Mouse (Mus musculus): ENCODE data around the gene Ttc38. TPM values are rescaled to one million over a fixed set of nuclear protein-coding genes. Genes with fewer than 3 reads are reported as not detected.
"Not testable (repeated sequence)": the region's sequence is repeated elsewhere in the genome, so short reads cannot be mapped to it uniquely, and the experiment has no call there.

The Ttc38 gene
- polyA plus RNA-seq, 1 experiment, result 12.6 TPM

- no peaks in the 10 kb centered on the region for H3K4me1 ChIP-seq (ENCODE audit: control insufficient read depth, insufficient read depth, low read length)
- H3K27ac ChIP-seq (ENCODE audit: insufficient read depth, low read depth, low read length), result no peak overlapping the region
- TF ChIP-seq CTCF (IDR thresholded peaks at IDR 0.05; ENCODE audit: low read depth, low read length), result no peak
- no peak for TF ChIP-seq POLR2A (IDR thresholded peaks at IDR 0.05; ENCODE audit: borderline replicate concordance, low read depth, low read length)
- H3K4me3 ChIP-seq (ENCODE audit: insufficient read depth, low read length), result no peak overlapping the region
These were observed 9.8 kb downstream of the Ttc38 start for GRCm38 (mm10) chr15:85841796-85842360.

GRCm38 (mm10) chr15:85845071-85845470 lies 13.0 kb downstream of the Ttc38 start:
- H3K4me3 ChIP-seq (ENCODE audit: insufficient read depth, low read length), result no peak overlapping the region
- TF ChIP-seq POLR2A (IDR thresholded peaks at IDR 0.05; ENCODE audit: borderline replicate concordance, low read depth, low read length), result no peak
- no peak for TF ChIP-seq CTCF (IDR thresholded peaks at IDR 0.05; ENCODE audit: low read depth, low read length)
- H3K27ac ChIP-seq (ENCODE audit: insufficient read depth, low read depth, low read length), result no peak overlapping the region
- H3K4me1 ChIP-seq (ENCODE audit: control insufficient read depth, insufficient read depth, low read length), result no peaks in the 10 kb centered on the region

GRCm38 (mm10) chr15:85851656-85852392 lies 19.7 kb downstream of the Ttc38 start:
- H3K4me1 ChIP-seq (ENCODE audit: control insufficient read depth, insufficient read depth, low read length), result no peaks in the 10 kb centered on the region
- no peak for TF ChIP-seq CTCF (IDR thresholded peaks at IDR 0.05; ENCODE audit: low read depth, low read length)
- TF ChIP-seq POLR2A (IDR thresholded peaks at IDR 0.05; ENCODE audit: borderline replicate concordance, low read depth, low read length), result no peak
- H3K27ac ChIP-seq (ENCODE audit: insufficient read depth, low read depth, low read length), result no peak overlapping the region
- no peak overlapping the region for H3K4me3 ChIP-seq (ENCODE audit: insufficient read depth, low read length)

GRCm38 (mm10) chr15:85858980-85859489 lies 26.9 kb downstream of the Ttc38 start:
- TF ChIP-seq CTCF (IDR thresholded peaks at IDR 0.05; ENCODE audit: low read depth, low read length) (no peak), POLR2A (IDR thresholded peaks at IDR 0.05; ENCODE audit: borderline replicate concordance, low read depth, low read length) (no peak; the same call in 1 of the 2 replicates)
- peak overlapping the region; percentile 73 for H3K4me3 ChIP-seq (ENCODE audit: insufficient read depth, low read length)
- no peak overlapping the region for H3K27ac ChIP-seq (ENCODE audit: insufficient read depth, low read depth, low read length)
- 0 out of 2 replicates have a peak, but pooled peaks cover 3% of the 10 kb centered on the region for H3K4me1 ChIP-seq (ENCODE audit: control insufficient read depth, insufficient read depth, low read length)

- TF ChIP-seq POLR2A (IDR thresholded peaks at IDR 0.05; ENCODE audit: borderline replicate concordance, low read depth, low read length) (no peak), CTCF (IDR thresholded peaks at IDR 0.05; ENCODE audit: low read depth, low read length) (no peak)
- H3K4me1 ChIP-seq (ENCODE audit: control insufficient read depth, insufficient read depth, low read length), result 0 out of 2 replicates have a peak, but pooled peaks cover 3% of the 10 kb centered on the region
These were observed 27.5 kb downstream of the Ttc38 start, which contains the start of gene Gtse1 for GRCm38 (mm10) chr15:85859490-85860031. Gene Gtse1 (plus strand): TSS chr15:85859745.

GRCm38 (mm10) chr15:85865913-85866312 lies 33.8 kb downstream of the Ttc38 start:
- not testable (repeated sequence) for H3K4me1 ChIP-seq (ENCODE audit: control insufficient read depth, insufficient read depth, low read length); H3K27ac ChIP-seq (ENCODE audit: insufficient read depth, low read depth, low read length); H3K4me3 ChIP-seq (ENCODE audit: insufficient read depth, low read length)

More at GRCm38 (mm10) chr15:85859490-85860031, 27.5 kb downstream of the Ttc38 start, which contains the start of gene Gtse1:
- peak within 1 kb of the TSS; percentile 91 for H3K4me3 ChIP-seq (ENCODE audit: insufficient read depth, low read length)
- H3K27ac ChIP-seq (ENCODE audit: insufficient read depth, low read depth, low read length), result peak within 1 kb of the TSS; percentile 70

- H3K4me3 ChIP-seq (ENCODE audit: insufficient read depth, low read length), result no peak overlapping the region
- no peaks in the 10 kb centered on the region for H3K4me1 ChIP-seq (ENCODE audit: control insufficient read depth, insufficient read depth, low read length)
- TF ChIP-seq POLR2A (IDR thresholded peaks at IDR 0.05; ENCODE audit: borderline replicate concordance, low read depth, low read length) (no peak), CTCF (IDR thresholded peaks at IDR 0.05; ENCODE audit: low read depth, low read length) (peak; percentile 56)
- no peak overlapping the region for H3K27ac ChIP-seq (ENCODE audit: insufficient read depth, low read depth, low read length)
These were observed 35.6 kb downstream of the Ttc38 start for GRCm38 (mm10) chr15:85867696-85868095.

GRCm38 (mm10) chr15:85877336-85877735 lies 45.2 kb downstream of the Ttc38 start:
- Histone ChIP-seq H3K4me1 (ENCODE audit: control insufficient read depth, insufficient read depth, low read length) (peaks cover 12% of the 10 kb centered on the region), H3K4me3 (ENCODE audit: insufficient read depth, low read length) (no peak overlapping the region), H3K27ac (ENCODE audit: insufficient read depth, low read depth, low read length) (no peak overlapping the region)
- no peak for TF ChIP-seq POLR2A (IDR thresholded peaks at IDR 0.05; ENCODE audit: borderline replicate concordance, low read depth, low read length)
- no peak for TF ChIP-seq CTCF (IDR thresholded peaks at IDR 0.05; ENCODE audit: low read depth, low read length)

- Histone ChIP-seq H3K27ac (ENCODE audit: insufficient read depth, low read depth, low read length) (peak within 1 kb of the TSS; percentile 37), H3K4me3 (ENCODE audit: insufficient read depth, low read length) (peak within 1 kb of the TSS; percentile 82), H3K4me1 (ENCODE audit: control insufficient read depth, insufficient read depth, low read length) (peaks cover 12% of the 10 kb centered on the region)
- TF ChIP-seq CTCF (IDR thresholded peaks at IDR 0.05; ENCODE audit: low read depth, low read length), result no peak
These were observed 46.9 kb downstream of the Ttc38 start, which contains the start of gene Trmu for GRCm38 (mm10) chr15:85878848-85879497. Gene Trmu (plus strand): TSS chr15:85879312.
